Mouse (Mus musculus): ENCODE measurements around the gene Gimap4.
A peak's percentile ranks its signal among the peaks of the same experiment; 100 is the strongest.
"Not testable (repeated sequence)": the region's sequence is repeated elsewhere in the genome, so short reads cannot be mapped to it uniquely, and the experiment has no call there.

Gene Gimap4

DNA sequence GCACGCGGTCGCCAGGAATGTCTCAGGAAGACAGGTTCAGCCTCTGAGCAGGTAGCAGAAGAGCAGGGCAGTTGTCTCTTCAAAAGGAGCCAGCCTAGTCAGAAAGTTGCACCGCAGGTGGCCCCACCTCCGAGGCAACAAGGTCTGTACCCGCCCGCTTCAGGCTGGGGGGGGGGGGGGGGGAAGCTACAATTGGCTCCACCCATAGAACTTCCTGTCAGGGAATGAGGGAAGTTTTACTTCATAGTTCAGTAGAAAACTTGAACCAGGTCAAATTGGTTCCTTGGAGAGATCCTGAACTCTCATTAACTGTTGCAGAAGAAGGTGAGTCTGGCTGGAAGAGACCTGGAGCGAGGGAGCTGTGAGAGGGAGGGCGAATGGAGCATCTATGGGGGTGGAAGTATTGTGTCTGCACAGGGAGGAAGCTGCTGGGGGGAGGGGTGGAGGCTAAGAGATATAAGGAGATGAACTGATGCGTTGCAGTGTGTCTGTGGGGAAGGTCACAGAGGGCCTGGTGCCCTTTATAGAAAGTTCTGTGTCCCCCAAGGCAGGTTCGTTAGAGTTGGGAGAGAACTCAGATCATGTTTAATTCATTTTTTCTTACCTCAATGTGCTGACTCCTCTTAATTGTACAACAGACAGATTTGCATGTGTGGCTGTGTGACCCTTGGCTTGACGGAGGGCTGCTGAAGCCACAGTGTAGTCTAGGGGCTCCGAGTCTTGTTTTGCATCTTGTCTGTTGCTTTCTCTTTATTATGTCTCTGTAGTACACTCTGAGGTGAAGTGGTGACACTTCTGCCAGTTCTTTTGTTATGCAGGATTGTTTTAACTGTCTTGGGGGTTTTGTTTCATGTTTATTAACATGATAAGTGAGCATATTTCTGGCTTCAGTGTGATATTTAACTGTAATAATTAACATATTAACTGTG is 8.2 kb upstream of the Gimap4 start, which contains the start of gene Gimap9:
Gene Gimap9 (plus strand): TSS at position 199 of the 929 bp plus-strand sequence.
- DNase-seq (ENCODE audit: low spot score in 2 of 2): peak in 1 of 2 experiments; percentile 11

DNA sequence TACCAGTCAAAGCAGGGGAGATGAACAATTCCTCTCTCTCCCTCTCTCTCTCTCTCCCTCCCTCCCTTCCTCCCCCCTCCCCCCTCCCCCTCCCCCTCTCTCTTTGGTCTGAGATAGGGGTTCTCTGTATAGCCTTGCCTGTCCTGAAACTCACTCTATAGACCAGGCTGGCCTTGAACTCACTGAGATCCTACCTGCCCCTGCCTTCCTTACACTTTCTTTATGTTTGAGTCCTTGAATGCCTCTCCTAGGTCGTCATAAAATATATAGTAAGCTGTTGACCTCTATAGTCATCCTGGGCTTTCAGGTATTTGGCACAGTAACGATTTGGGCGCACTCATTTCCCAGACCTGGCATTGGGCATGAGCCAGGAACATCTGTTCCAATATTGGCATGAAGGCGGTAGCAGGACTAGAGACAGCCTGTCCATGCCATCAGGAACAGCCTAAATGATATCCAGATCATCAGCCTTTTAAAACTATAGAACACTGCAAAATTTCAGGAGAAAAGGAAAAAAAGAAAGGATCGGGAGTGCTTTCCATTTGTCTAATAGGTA is 7.4 kb upstream of the Gimap4 start:
- no peak for DNase-seq (ENCODE audit: low spot score in 2 of 2)

DNA sequence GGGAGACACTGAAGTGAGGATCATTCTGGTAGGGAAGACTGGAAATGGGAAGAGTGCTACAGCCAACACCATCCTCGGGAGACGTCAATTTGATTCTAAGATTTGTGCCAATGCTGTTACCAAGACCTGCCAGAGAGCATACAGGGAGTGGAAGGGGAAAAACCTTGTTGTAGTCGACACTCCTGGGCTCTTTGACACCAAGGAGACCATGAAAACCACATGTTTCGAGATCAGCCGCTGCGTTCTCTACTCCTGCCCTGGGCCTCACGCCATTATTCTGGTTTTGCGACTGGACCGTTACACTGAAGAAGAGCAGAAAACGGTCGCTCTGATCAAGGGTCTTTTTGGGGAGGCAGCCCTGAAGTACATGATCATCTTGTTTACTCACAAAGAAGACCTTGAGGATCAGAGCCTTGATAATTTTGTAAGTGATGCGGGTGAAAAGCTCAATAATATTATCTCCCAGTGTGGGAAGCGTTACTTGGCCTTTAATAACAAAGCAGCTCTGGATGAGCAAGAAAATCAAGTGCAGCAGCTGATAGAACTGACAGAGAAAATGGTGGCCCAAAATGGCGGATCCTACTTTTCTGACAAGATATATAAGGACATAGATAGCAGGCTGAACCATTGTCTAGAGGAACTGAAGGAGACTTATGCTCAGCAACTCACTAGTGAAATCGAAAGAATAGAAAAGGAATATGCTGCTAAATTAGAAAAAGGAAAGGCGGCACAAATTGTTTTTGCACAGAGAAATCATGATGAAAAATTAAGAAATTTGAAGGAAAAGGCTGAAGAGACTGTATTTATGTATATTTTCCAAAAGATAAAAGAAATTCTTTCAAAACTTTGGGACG is 6.6 kb upstream of the Gimap4 start:
- no peak for DNase-seq (ENCODE audit: low spot score in 2 of 2)

DNA sequence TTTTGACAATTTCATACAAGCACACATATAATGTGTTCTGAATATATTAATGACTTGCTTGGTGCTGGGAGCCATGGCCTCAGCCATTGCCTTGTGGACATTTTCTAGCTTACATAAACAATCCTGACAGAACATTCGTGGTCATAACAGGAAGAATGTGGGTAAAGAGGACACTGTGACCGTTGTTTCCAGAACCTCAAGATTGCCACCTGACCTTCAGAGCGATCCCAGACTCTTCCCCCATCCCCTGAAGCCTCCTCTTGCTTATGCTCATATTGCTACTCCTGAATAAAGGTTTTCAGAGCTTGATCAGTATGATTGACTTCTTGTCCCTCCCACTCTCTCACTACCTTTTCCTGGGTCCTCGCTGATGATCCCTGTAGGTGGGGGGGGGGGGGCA is 6.0 kb upstream of the Gimap4 start:
- DNase-seq (ENCODE audit: low spot score in 2 of 2): no peak

DNA sequence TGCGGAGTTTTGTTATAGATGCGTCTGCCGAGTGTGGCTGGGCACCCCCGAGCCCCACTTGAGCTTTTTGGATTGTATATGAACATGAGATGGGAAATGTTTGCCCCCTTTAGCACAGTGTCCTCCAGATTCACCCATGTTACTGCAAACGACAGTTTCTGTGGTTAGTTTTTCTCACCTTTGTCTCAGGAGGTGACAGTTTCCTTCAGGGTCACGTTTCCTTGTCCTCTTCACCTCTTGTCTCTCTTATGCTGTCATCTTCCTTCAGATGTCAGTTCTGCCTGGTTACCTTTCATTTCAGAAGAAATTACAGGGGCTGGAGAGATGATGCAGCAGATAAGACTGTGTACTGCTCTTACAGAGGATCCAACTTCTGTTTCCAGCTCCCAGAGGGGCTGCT is 4.6 kb upstream of the Gimap4 start:
- no peak for DNase-seq (ENCODE audit: low spot score in 2 of 2)

DNA sequence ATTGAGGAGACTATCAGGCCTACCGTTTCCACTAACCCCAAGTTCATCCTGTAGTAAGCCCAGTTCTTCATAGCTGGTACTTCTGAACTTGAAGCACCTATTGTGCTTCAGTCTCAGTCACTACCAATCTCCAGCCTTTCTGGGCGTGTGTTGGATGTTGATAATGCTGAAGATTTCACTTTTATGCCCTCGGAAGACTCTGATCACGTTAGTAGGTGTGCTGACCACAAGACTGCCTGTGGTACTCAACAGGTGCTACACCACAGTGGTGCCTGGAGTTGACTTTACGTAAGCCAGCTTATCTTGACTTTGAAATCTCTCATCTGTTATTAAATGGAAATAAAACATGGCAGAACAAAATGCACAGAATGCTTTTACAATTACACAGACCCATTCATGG is 3.9 kb upstream of the Gimap4 start:
- no peak for DNase-seq (ENCODE audit: low spot score in 2 of 2)

DNA sequence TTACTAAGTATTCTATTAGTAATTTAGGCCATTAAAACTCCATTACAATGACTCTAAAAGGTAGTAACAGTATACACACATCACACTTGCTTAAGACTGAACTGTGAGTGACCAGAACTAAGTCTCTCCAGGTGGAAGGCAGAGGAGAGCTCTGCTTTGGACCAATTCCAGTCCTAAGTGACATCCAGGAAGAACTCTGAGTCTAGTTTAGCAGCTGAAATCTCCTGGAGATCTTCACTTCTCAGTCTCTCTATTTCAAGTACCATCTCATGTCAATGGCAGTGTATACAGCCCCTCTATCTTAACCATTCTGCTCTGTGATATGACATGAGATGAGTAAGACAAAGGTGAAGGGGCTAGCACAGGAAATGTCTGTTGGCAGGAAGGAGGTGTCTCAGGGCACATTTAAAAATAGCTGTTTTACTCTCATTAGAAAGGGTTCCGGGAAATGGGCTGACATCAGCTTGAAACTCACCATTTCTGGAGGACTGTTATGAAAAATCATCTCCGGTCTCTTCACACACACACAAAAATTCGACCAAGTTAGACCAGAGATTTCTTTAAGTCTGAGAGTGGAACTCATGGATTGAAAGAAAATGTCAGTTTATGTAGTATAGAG is 2.8 kb upstream of the Gimap4 start:
- DNase-seq (ENCODE audit: low spot score in 2 of 2): no peak

DNA sequence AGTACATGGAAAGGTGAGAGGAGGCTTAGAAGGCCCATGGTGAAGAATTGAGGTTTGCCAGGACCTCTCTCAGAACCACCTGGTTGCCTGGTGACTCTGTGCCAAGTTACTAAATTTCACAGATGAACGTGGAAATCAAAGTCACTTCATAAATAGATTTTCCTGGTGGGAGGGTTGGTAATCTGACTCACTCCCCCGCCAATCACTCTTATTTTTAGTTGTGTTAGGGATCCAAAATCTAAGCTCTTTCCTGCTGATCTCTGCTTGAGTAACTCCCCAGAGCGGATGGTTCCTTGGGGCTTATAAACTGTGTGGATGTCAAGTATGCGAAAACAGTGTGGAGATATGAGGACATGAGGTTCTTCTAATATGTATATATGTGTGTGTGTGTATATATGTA is 2.1 kb upstream of the Gimap4 start:
- DNase-seq (ENCODE audit: low spot score in 2 of 2): no peak

DNA sequence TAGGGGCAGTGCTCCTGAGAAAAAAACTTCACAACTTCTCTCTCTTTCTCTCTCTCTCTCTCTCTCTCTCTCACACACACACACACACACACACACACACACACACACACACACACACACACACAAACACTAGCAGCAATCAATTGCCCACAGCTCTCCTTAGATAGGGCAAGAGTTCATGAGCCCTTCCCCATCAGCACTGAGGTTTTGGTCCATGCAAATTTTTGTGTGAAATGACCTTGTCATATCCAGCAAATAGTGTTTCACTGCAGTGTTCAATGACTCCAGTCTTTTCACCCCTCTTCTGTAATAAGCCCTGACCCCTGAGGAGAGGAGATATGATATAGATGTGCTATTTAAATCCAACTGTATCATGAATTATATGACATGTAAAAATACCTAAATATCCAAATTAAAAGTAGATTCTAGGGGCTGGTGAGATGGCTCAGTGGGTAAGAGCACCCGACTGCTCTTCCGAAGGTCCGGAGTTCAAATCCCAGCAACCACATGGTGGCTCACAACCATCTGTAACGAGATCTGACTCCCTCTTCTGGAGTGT is 1.0 kb upstream of the Gimap4 start:
- DNase-seq (ENCODE audit: low spot score in 2 of 2): not testable (repeated sequence)

DNA sequence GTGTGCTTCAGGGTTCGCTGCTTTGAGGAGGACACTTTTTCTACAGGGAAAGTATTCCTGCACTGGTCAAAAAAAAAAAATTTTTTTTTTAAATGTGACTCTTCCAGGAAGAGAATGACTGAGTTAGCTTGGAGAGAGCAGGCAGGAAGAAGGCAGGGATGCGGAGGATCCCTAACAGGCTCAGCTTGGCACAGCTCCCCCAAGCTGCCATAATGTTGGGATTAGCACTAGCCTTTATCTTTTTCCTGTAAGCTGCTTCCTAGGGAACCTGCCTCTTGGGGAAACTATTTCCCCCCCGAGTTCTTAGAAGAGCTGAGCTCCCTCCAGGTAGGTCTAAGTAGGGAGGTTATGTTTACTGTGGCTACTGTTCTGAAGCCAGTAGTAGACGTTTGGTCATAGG is 457 bp downstream of the Gimap4 start:
- DNase-seq (ENCODE audit: low spot score in 2 of 2): no peak

DNA sequence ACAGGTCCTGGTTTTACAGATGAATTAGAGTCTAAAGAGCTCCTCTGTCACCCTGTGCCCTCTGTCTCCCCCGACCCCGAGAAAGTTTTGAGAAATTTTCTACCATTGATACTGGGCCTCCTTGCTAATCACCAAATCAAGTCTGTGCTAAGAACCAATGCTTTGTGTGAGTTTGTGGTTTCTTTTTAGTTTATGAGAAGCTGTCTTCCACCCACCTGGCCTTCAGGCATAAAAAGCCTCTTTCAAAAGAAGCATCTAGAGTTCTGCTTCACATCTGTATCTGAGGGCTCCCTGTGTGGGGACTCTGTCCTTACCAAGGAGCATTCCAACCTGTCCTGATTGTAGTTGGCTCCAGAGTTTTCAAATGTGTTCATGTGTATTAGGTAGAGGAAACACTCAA is 902 bp downstream of the Gimap4 start:
- DNase-seq (ENCODE audit: low spot score in 2 of 2): no peak

DNA sequence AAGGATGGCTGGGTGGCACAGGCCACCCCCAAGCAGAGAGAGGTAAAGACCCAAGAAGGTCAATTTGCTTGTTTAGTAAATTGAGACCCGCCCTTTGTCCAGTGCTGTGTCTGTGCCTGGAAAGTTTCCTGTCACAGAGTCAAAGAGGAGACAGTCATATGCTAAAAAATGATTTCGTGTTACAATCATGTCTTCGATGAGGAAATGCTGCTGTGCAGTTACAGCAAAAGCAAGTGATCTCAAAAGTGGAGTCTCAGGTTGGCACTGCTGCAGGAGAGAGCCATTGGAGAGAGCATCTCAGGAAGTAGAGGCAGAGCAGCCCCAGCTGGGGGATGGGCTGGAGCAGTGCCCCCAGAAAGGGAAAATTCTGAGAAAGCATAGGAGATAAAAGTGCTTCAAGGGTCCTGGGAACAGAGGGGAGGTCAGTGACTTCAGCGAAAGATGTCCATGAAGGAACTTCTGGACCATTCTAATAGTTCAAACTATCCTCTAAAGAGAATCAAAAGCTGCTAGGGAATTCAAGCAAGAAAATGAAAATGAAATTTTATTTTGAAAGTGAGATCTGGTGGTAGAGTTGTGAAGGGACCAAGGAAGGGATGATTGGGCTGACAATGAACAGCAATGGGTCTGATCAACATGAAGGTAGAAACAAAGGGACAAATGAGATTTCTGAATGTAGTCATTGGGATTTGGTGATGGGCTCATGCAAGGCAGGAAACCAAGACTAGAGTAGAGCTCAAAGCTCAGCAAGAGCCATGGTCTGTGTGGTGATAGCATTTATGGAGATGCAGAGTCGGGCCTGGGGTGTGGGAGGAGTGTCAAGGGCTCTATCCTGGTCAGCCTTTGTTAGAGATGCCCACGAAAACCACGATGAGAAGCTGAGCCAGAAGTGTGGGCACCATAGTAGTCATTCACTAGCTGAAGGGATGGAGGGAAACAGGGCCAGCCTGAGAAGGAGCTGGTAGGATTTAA is 1.6 kb downstream of the Gimap4 start:
- DNase-seq (ENCODE audit: low spot score in 2 of 2): no peak

DNA sequence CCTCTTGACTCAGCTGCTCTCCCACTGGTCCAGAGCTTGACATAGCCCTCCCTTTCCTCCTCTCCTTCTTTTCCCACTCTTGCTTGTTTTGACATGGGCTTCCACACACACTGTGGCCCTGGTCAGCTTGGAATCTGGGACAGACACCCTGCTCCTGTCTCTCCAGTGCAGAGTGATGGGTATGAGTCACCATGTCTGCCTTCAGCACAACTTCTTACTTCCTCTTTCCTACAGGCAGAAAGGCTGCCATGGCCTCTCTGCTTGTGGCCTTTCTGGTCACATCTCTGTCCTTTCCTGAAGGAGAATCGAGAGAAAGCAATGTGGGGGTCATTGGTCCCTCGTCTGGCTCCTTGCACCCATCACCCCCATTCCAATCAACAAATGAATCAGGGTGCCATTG is 2.7 kb downstream of the Gimap4 start:
- no peak for DNase-seq (ENCODE audit: low spot score in 2 of 2)

DNA sequence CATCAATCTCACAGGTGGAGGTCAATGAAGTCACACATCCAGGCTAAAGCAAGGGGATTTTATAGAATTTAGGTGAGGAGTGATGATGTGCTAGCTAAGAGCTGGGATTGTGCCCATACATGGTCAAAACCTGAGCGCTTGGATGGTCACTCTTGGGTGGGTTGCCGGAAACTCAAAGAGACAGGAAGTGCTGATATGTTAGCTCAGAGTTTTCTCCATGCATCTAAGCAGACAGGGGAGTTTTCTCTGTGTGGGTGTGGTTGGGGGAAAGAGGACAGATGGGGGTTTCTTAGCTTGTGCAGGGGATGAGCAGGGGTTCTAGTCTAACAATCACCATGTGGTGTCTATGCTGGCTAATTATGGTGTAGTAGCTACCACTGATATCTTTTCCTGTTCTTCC is 5.0 kb downstream of the Gimap4 start:
- DNase-seq (ENCODE audit: low spot score in 2 of 2): no peak

DNA sequence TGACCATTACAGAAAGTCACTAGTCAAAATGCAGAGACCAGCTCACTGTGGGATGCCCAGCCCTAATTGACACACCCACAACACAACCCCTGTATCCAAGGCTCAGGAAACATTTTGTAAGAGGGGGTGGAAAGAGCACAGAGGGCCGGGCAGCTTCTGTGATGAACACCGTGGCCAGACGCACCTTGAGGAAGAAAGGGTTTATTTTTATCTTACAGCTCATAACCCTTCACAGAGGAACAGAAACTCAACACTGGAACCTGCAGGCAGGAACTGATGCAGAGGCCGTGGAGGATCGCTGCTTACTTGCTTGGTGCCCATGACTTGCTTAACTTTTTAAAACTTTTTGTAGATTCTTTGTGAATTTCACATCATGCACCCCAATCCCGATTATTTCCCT is 8.6 kb downstream of the Gimap4 start:
- DNase-seq (ENCODE audit: low spot score in 2 of 2): no peak

DNA sequence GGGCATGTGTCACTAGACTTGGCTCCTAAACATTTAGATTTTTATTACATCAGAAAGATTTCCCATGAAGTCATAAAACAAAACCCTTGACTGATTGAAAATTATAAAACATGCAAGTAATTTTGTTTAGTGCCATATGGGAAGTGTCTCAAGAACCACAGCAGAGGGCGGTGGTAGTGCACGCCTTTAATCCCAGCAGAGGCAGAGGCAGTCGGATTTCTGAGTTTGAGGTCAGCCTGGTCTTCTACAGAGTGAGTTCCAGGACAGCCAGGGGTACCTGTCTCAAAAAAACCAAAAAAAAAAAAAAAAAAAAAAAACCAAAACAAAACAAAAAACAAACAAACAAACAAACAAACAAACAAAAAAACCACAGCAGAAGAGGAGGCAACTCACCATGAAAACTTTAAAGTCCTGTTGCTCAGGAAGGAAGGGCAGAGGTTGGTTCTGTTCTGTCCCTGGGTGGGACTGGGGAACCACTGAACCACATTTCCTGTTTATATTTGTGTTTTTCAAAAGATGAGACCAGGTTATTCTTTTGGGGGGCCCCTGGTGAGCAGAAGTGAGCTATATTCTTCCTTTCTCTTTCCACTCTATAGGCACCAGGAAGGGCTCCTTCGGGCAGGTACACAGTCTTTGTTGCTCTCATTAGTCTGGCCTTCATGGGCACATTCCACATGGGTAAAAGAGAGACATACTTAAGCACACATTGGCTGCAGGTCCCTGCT is 12.6 kb downstream of the Gimap4 start:
- no peak for DNase-seq (ENCODE audit: low spot score in 2 of 2)

DNA sequence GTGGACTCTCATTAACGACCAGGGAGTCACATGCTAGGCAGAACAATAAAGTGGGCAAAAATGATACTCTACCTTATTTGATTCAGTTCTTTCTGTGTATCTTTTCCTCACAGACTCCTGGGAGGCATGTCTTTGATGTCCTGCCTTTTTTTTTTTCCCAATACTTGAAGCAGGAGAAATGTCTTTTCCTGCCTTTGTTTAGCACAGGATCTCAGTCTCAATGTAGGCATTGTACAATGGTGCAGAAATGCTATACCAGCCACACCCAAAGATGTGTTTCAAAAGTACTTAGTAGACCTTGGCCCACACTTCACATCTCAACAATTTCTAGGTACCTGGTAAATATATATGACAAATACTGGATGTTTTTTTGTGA is 13.2 kb downstream of the Gimap4 start:
- DNase-seq (ENCODE audit: low spot score in 2 of 2): no peak

DNA sequence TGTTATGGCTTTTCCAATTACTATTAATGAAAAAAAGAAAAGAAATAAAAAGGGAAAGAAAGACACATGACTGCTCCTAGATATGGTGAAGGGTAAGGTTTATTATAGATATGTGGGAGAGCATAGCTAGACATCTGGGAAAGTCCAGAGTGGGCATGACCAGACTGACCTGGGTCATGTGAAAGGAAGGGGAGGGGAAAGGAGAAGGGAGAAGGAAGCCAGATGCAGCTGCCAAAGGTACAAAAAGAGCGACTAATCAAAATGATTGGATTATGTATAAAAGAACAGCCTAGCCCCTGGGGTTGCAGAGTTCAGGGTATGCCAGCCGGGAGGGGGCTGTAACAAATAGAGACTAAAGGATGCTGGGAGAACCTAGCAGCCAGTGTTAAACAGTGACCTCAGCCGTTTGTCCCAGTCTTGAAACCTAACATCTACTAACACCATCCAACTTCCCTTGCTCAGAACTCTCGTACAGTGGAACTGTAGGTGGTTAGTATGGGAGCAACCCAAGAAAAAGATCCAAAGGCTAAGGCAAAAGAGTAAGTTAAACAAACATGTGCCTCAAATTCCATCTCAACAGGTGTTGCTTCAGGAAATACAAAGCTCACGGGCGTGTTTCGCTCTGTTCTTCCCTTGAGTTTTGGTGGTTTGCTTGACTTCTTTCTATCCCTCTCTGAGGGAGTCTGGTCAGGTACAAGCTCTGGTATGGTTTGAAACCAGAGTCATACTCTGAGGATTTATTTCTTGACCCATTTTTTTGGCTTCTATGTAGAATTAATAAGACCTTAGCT is 13.9 kb downstream of the Gimap4 start:
- no peak for DNase-seq (ENCODE audit: low spot score in 2 of 2)

DNA sequence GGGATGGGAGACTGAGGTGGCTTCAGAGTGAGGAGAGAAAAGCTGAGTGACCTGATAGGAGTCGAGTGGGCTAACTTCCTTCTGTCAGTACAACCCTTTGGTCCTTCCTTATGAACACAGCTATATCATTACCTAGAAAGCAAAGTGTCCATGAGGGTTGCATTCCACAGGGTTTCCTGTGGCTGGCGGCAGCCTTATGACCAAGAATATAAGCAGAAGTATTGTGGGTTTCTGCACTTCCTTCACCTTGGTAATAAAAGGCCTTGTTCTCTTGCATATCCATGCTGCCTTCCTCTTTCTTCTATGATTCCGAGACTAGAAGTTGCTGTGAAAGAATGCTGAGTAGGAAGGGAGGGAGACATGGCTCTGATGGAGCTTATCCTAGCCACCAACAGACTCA is 14.5 kb downstream of the Gimap4 start:
- no peak for DNase-seq (ENCODE audit: low spot score in 2 of 2)
